ENCODE assay signal across 7 mouse cellular contexts in the genomic region with DNA sequence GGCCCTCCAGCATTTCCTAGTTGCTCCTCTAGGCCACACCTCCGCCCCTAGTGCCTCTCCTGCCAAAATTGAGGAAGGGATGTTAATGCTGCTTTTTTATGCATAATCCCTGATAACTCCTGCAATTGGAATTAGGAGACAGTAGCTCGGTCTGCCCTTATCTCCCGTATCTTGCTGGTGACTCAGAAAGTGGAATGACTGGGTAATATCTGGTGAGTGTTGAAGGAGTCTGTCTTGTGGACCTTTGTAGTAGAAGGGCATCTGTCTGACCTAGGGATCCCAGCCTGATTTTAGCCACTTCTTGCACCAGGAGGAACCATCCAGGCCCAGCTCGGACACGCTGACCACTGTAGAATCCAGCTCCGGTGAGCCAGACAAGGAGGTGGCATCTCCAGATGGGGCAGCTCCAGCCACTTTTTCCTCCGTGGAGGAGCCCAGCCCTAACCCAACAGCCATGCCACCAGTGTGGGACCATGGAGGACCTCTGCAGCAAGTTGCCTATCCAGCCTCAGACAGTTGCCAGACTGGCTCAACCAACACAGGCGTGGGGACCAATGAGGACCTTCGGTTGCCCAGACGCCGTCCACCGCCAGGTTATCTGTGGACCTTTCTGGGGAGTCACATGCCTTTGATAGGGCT. TPM values are rescaled to one million over a fixed set of nuclear protein-coding genes. Genes with fewer than 3 reads are reported as not detected.
DNase-seq lines count a peak whose midpoint lies in the region; ATAC-seq lines count a peak whose summit lies in the region.

No protein-coding gene starts in this region.

- DNase-seq in embryonic facial prominence, embryonic 11.5 days (ENCODE audit: low spot score): no peak
- DNase-seq in hindbrain, embryonic 10.5 days (ENCODE audit: low spot score): no peak
- DNase-seq in midbrain, embryonic 11.5 days (ENCODE audit: low spot score, missing footprints): no peak
- DNase-seq in frontal cortex, postnatal 14 days (ENCODE audit: low spot score in 2 of 2): no peak
- no peak for DNase-seq in spleen, postnatal 10 days (ENCODE audit: low spot score in 2 of 2)

- H3K9me3 ChIP-seq in megakaryocyte, embryonic 14.5 days: no peaks in the 10 kb centered on the region
- H3K9me3 ChIP-seq in embryonic facial prominence, embryonic 11.5 days (replicated peaks; ENCODE audit: control insufficient read depth, low read length): no peaks in the 10 kb centered on the region
- H3K9me3 ChIP-seq in hindbrain, embryonic 10.5 days: no peaks in the 10 kb centered on the region
- H3K9me3 ChIP-seq in midbrain, embryonic 11.5 days (ENCODE audit: control insufficient read depth, low read length): no peaks in the 10 kb centered on the region

- H3K36me3 ChIP-seq in megakaryocyte, embryonic 14.5 days (replicated peaks; ENCODE audit: low read length): peaks cover 46% of the 10 kb centered on the region
- H3K36me3 ChIP-seq in embryonic facial prominence, embryonic 11.5 days (replicated peaks; ENCODE audit: control insufficient read depth, insufficient read depth, low read depth, low read length): peaks cover 3% of the 10 kb centered on the region; the same call in 1 of the 2 replicates
- peaks cover 39% of the 10 kb centered on the region for H3K36me3 ChIP-seq in hindbrain, embryonic 10.5 days
- H3K36me3 ChIP-seq in midbrain, embryonic 11.5 days (ENCODE audit: control insufficient read depth, insufficient read depth, low read length): no peaks in the 10 kb centered on the region; the same call in 1 of the 2 replicates

- WGBS in embryonic facial prominence, embryonic 11.5 days: 75% methylated on average over 12 of the region's 12 CpGs
- 76% methylated on average over 12 of the region's 12 CpGs for WGBS in hindbrain, embryonic 10.5 days
- WGBS in midbrain, embryonic 11.5 days: 74% methylated on average over 12 of the region's 12 CpGs

- no peaks in the 10 kb centered on the region for H3K27me3 ChIP-seq in megakaryocyte, embryonic 14.5 days (replicated peaks)
- no peaks in the 10 kb centered on the region for H3K27me3 ChIP-seq in embryonic facial prominence, embryonic 11.5 days (ENCODE audit: control insufficient read depth, insufficient read depth, low read length)
- H3K27me3 ChIP-seq in hindbrain, embryonic 10.5 days (ENCODE audit: insufficient read depth, poor library complexity, severe bottlenecking): no peaks in the 10 kb centered on the region
- no peaks in the 10 kb centered on the region for H3K27me3 ChIP-seq in midbrain, embryonic 11.5 days (ENCODE audit: control insufficient read depth, insufficient read depth, low read length)

- no peak for ATAC-seq in megakaryocyte, adult 5-6 weeks (ENCODE audit: poor library complexity, severe bottlenecking)
- ATAC-seq in embryonic facial prominence, embryonic 11.5 days (replicated peaks; ENCODE audit: insufficient number of reproducible peaks, low FRiP score, low TSS enrichment, low read depth): 0 out of 2 replicates have a peak, but pooled peaks have one; percentile 2
- peak; percentile 12 for ATAC-seq in midbrain, embryonic 11.5 days (ENCODE audit: low FRiP score)

- peak overlapping the region; percentile 100 for H3K4me3 ChIP-seq in megakaryocyte, embryonic 14.5 days (replicated peaks)
- H3K4me3 ChIP-seq in embryonic facial prominence, embryonic 11.5 days (ENCODE audit: low read depth, low read length): peak overlapping the region; percentile 66
- peak overlapping the region; percentile 73 for H3K4me3 ChIP-seq in hindbrain, embryonic 10.5 days
- H3K4me3 ChIP-seq in midbrain, embryonic 11.5 days (ENCODE audit: low read depth, low read length): peak overlapping the region; percentile 63

- peaks cover 40% of the 10 kb centered on the region for H3K4me1 ChIP-seq in megakaryocyte, embryonic 14.5 days
- no peaks in the 10 kb centered on the region; the same call in 1 of the 2 replicates for H3K4me1 ChIP-seq in embryonic facial prominence, embryonic 11.5 days (ENCODE audit: control insufficient read depth, insufficient read depth, low read length)
- H3K4me1 ChIP-seq in hindbrain, embryonic 10.5 days (replicated peaks): peaks cover 25% of the 10 kb centered on the region
- H3K4me1 ChIP-seq in midbrain, embryonic 11.5 days (ENCODE audit: control insufficient read depth, insufficient read depth, low read length): peaks cover 11% of the 10 kb centered on the region

- peak overlapping the region; percentile 65 for H3K4me2 ChIP-seq in embryonic facial prominence, embryonic 11.5 days (ENCODE audit: low read depth, low read length)
- H3K4me2 ChIP-seq in midbrain, embryonic 11.5 days: peak overlapping the region; percentile 63

- H3K27ac ChIP-seq in embryonic facial prominence, embryonic 11.5 days (replicated peaks; ENCODE audit: low read depth, low read length): peak overlapping the region; percentile 96
- peak overlapping the region; percentile 99 for H3K27ac ChIP-seq in hindbrain, embryonic 10.5 days
- peak overlapping the region; percentile 88 for H3K27ac ChIP-seq in midbrain, embryonic 11.5 days (ENCODE audit: low read depth, low read length)

- peak overlapping the region; percentile 90 for H3K9ac ChIP-seq in embryonic facial prominence, embryonic 11.5 days (replicated peaks; ENCODE audit: low read length)
- H3K9ac ChIP-seq in midbrain, embryonic 11.5 days (ENCODE audit: low read length): peak overlapping the region; percentile 90

RNA-seq across cellular contexts. Expression of a gene that starts 0.7 kb away (rescaled TPM):
- polyA plus RNA-seq in megakaryocyte, embryonic 14.5 days (2012; ENCODE audit: insufficient read depth, low replicate concordance): 135 and 166 TPM in 2 replicates
- 63.1 and 65.6 TPM in 2 replicates for total RNA-seq in megakaryocyte, adult 5-6 weeks (2015)
- 29.2 and 29.4 TPM in 2 replicates for total RNA-seq in megakaryocyte, adult 5-6 weeks (2017)
- 53.3 and 60.0 TPM in 2 replicates for polyA plus RNA-seq in embryonic facial prominence, embryonic 11.5 days (2014; fragmentation: Nextera tagmentation; extraction: Ambion mirVana)
- polyA plus RNA-seq in hindbrain, embryonic 10.5 days (2016; fragmentation: Nextera tagmentation; extraction: Ambion mirVana): 55.3 and 64.5 TPM in 2 replicates
- 62.5 and 68.0 TPM in 2 replicates for polyA plus RNA-seq in midbrain, embryonic 11.5 days (2014; fragmentation: Nextera tagmentation; extraction: Ambion mirVana)

RNA-seq across cellular contexts. Expression of a gene that starts 8.2 kb away (rescaled TPM):
- 1.9 and 3.6 TPM in 2 replicates for polyA plus RNA-seq in megakaryocyte, embryonic 14.5 days (2012; ENCODE audit: insufficient read depth, low replicate concordance)
- total RNA-seq in megakaryocyte, adult 5-6 weeks (2015): 111 and 127 TPM in 2 replicates
- total RNA-seq in megakaryocyte, adult 5-6 weeks (2017): 29.6 and 34.3 TPM in 2 replicates
- polyA plus RNA-seq in embryonic facial prominence, embryonic 11.5 days (2014; fragmentation: Nextera tagmentation; extraction: Ambion mirVana): 0.32 and 0.61 TPM in 2 replicates
- 0.31 and 0.75 TPM in 2 replicates for polyA plus RNA-seq in hindbrain, embryonic 10.5 days (2016; fragmentation: Nextera tagmentation; extraction: Ambion mirVana)
- polyA plus RNA-seq in midbrain, embryonic 11.5 days (2014; fragmentation: Nextera tagmentation; extraction: Ambion mirVana): 0.21 and 0.93 TPM in 2 replicates

RNA-seq across cellular contexts. Expression of a gene that starts 57.1 kb away (rescaled TPM):
- 70.4 and 414 TPM in 2 replicates for polyA plus RNA-seq in megakaryocyte, embryonic 14.5 days (2012; ENCODE audit: insufficient read depth, low replicate concordance)
- total RNA-seq in megakaryocyte, adult 5-6 weeks (2015): 362 and 391 TPM in 2 replicates
- total RNA-seq in megakaryocyte, adult 5-6 weeks (2017): 264 and 265 TPM in 2 replicates
- polyA plus RNA-seq in embryonic facial prominence, embryonic 11.5 days (2014; fragmentation: Nextera tagmentation; extraction: Ambion mirVana): 613 and 725 TPM in 2 replicates
- polyA plus RNA-seq in hindbrain, embryonic 10.5 days (2016; fragmentation: Nextera tagmentation; extraction: Ambion mirVana): 317 and 482 TPM in 2 replicates
- 581 and 639 TPM in 2 replicates for polyA plus RNA-seq in midbrain, embryonic 11.5 days (2014; fragmentation: Nextera tagmentation; extraction: Ambion mirVana)
